Mouse (Mus musculus) spleen, adult 2 months (tissue): Measurements from ENCODE around the gene Ndufaf4.

Experiments
- CTCF ChIP-seq: fragments of 200-500 bp; IDR thresholded peaks from 2 replicates; pipeline ENCODE4 v1.5.1; 2011; ENCODE audit warnings: mild to moderate bottlenecking, inconsistent platforms; ENCODE audit not compliant: insufficient read depth, insufficient read length, insufficient replicate concordance; ENCODE audit errors: extremely low read depth
- POLR2A ChIP-seq: fragments of 200-500 bp; IDR thresholded peaks from 2 replicates; pipeline ENCODE4 v1.6.1; 2011; ENCODE audit warnings: low read depth, low read length, inconsistent platforms

DNA sequence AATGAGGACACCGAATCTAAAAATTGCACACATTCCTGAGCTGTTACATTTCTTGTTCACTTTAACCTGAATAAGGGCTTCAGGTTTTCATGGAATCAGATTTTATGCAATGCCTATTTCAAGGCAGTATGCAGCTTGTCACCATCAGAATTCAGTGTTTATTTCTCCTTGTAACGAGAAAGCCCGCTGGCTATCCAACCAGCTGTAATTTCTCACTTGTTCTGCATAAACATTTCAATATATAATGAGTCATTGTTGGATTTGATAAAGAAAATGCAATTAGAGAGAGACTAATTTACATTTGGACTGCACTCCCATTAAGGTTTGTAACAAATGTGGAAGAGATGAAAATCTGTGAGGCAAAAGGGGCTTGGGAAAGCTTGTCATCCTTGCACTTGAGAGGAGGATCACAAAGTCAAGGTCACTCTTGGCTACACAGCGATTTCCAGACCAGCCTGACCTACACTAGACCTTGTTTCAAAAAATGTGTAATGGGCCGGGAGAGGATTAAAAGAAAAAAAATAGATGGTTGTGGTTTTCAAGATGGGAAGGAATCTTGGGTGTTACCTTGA is 22.2 kb downstream of the Ndufaf4 start:
- no peak for TF ChIP-seq CTCF
- TF ChIP-seq POLR2A = no peak
